Mouse (Mus musculus): ENCODE data around the gene Myh9. TPM values are rescaled to one million over a fixed set of nuclear protein-coding genes. Genes with fewer than 3 reads are reported as not detected.

Gene Myh9
- 10 to 100 TPM; 88.3 to 96.3 TPM for total RNA-seq (2021)
- long read RNA-seq, experiment 1, full-length matches to known transcripts: 6 of 14 reads
- long read RNA-seq, experiment 1, partial matches to known transcripts: 4 of 14 reads
- long read RNA-seq, experiment 1, other reads (novel, unspliced or antisense): 4 of 14 reads
- long read RNA-seq, experiment 2, full-length matches to known transcripts: 6 of 18 reads
- long read RNA-seq, experiment 2, partial matches to known transcripts: 5 of 18 reads
- long read RNA-seq, experiment 2, other reads (novel, unspliced or antisense): 7 of 18 reads

DNA sequence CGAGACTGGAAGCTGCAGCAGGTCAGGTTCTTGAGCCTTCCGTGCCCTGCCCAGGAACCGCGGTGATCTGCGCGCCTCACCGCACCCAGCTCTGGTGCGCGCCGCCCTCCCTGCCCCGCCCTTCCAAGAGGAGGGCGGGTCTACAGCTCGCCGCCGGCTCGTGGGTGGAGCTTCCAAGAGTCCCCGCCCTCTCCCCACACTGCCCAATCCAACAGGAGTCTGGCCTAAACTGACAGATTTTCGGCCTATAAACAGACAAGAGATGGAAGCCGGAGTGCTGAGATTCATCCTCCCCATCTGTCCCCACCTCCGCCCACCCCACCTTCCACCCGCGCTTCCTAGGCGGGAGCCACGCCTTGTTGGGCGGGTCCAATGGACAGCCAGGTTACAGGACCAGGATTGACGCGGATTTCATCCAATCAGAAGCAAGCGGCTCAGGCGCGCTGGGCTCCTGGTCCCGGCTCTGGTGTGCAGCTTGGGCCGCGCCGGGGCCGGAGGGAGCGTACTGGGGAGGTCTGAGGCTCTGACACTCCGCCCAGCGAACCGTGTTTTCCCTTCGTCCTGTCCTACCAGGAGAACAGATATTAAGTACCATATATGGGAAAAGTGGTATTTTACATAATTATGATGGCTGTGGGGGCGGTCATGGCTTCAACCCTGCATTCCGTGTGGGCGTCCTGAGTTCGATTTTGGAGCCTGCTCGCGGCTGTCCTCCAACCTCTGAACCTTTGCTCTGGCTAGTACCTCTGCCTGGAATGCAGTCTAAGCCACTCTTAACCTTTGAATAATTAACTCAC is at the start of gene Myh9:
TSS of gene Myh9 (minus strand) at position 129 of the 797 bp plus-strand sequence.
- Histone ChIP-seq H3K27ac (peak within 1 kb of the TSS; percentile 95), H3K4me3 (peak within 1 kb of the TSS; percentile 96)
- TF ChIP-seq CTCF (conservative IDR thresholded peaks at IDR 0.05): no peak
- DNase-seq (ENCODE audit: low spot score in 2 of 2): peak; percentile 98 to 99

DNA sequence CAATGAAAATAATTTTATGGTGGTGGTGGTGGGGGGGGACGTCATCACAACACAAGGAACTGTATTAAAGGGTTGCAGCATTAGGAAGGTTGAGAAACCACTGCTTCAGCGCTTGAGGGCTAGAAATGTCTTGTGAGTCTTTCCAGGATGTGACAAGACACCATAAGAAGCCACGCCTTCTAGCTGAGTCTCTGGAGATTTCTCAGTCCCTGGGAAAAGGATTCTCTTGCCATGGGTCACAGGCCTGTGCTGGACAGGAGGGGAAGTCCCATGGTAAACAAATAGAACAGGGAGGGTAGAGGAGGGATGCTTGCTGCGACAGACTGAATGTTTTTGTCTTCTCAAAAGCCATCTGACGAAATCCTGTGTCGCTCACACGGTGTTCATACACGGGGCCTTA is 49.8 kb upstream of the Myh9 start:
- Histone ChIP-seq H3K27ac (no peak overlapping the region), H3K4me3 (no peak overlapping the region)
- DNase-seq (ENCODE audit: low spot score in 2 of 2): no peak
- TF ChIP-seq CTCF (conservative IDR thresholded peaks at IDR 0.05): no peak

DNA sequence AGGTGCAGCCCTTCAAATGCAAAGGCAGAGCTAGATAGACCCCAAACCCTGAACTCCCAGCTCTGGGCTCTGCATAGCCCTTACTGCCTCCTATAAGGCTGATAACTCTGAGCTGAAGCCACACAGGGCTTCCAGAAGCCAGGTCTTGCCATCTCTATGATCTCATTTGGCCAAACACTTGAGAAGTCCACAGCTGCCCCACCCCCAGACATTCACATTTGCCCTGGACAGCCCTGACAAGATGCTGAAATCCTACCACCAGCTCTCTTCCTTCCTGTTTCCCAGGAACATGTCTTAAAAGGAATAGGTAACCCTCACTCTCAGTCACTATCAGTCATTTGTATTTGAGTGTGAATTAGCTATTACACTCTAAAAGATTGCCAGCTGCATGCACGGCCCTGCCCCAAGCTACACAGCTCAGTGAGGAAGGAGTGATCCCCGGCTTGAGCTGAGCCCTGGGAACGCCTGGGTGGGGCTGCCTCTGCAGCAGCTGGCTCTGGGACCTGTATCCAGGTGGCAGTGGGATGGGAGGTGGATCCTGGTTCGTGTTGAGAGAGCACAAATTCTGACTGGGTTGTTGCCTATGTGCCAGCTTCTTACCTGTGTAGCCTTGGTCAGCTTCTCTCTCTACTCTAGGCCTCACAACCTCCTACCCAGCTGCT is 47.9 kb upstream of the Myh9 start:
- TF ChIP-seq CTCF (conservative IDR thresholded peaks at IDR 0.05): no peak

DNA sequence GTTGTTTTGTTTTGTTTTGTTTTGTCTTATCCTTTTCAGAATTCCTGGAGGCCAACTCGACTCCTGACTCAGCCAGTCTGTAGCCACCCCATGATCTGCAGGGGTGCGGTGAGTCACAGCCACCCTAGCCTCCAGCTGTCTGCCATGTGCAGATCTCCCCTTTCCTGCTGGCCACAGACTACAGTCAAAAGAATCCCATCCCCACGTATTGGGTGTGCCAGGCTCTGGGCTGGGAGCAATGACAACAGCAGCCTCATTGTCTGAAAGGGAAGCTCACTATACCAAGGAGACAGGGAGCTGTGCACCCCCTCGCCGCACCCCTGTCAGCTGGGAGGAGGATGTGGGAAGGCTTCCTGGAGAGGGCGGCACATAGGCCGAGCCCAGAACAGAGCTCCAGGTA is 46.3 kb upstream of the Myh9 start:
- no peak for TF ChIP-seq CTCF (conservative IDR thresholded peaks at IDR 0.05)
- Histone ChIP-seq H3K4me3 (no peak overlapping the region), H3K27ac (no peak overlapping the region)
- DNase-seq (ENCODE audit: low spot score in 2 of 2): no peak

More for the DNA sequence above, 47.9 kb upstream of the Myh9 start:
- no peak for DNase-seq (ENCODE audit: low spot score in 2 of 2)
- Histone ChIP-seq H3K4me3 (no peak overlapping the region), H3K27ac (no peak overlapping the region)

DNA sequence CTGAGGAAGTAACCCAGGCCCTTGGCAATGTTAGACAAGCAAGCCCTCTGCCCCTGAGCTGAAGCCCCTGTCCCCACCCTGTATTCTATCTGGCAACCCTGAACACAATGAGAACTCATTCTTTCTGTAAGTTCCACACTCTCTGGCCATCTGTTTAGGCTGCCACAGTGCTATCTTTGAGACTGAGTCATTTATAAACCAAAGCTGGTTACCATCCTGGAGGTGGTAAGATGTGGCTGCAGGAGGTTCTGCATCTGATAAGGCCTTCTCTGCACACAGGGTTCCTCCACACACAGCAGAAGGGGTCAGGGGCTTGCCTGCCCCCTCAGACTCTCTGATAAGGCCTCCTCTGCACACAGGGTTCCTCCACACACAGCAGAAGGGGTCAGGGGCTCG is 45.1 kb upstream of the Myh9 start:
- DNase-seq (ENCODE audit: low spot score in 2 of 2): no peak
- Histone ChIP-seq H3K27ac (peak overlapping the region; percentile 43), H3K4me3 (no peak overlapping the region)
- TF ChIP-seq CTCF (conservative IDR thresholded peaks at IDR 0.05): no peak

DNA sequence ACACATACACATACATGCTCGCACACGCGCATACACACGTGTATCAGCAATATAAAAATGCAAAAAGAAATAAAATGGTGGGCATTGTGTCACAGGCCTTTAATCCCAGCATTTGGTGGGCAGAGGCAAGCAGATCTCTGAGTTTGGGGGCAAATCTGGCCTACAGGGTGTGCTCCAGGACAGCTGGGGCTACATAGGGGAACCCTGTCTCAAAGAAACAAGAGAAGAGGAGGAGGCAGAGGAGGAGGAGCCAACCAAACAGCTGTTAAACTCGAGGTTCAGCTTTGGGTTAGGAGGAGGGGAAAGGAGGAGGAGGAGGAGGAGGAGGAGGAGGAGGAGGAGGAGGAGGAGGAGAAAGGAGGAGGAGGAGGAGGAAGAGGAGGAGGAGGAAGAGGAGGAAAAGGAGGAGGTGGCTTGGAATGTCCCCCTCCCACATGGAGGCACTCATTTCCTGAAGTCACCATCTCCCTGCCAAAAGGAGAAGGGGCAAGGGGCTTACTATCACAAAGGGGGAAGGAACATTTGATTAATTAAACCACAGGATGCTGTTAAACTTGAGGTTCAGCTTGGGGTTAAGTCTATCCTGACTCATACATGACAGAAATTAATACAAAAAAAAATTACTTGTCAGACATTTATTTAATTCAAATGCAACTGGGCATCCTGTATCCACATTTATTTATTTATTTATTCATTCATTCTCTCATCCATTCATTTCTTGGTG is 44.6 kb upstream of the Myh9 start:
- no peak for DNase-seq (ENCODE audit: low spot score in 2 of 2)
- no peak for TF ChIP-seq CTCF (conservative IDR thresholded peaks at IDR 0.05)
- Histone ChIP-seq H3K4me3 (no peak overlapping the region), H3K27ac (peak overlapping the region; percentile 7; the same call in 1 of the 2 replicates)

DNA sequence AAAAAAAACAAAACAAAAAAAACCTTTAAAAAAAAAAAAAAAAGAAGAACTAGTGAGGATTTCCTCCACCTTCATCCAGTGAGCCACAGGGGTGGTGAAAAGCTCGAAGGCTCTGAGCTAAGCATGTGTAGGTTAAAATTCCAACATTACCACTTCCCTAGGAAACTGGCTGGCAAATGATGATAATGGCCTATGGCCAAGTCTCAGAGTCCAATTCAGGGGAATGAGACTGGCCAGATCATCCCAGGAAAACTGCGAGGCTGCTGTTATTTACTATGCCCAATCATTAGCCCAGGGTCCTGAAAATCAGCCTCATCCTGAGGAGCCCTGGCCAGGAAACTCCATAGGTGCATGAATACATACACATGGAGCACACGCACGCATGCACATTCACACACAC is 44.0 kb upstream of the Myh9 start:
- no peak for TF ChIP-seq CTCF (conservative IDR thresholded peaks at IDR 0.05)
- no peak overlapping the region for H3K4me3 ChIP-seq
- no peak for DNase-seq (ENCODE audit: low spot score in 2 of 2)

DNA sequence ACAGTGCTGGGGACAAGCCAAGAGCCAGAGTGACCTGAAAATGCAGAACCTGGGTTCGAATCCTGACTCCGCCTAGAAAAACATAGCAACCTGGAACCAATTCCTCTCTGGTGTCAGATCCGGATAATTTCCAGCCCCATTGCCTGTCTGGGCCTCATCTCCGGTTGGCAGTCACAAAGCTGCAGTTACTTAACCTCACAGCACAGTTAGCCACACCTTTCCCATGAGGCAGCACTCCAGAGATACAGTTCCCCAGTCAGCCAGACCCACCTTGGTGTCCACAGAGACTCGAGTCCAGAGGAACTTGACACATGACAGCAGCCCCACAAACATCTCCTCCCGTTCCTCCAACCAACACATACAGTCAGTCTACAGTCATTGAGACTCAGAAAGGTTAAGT is 43.2 kb upstream of the Myh9 start:
- H3K4me3 ChIP-seq: no peak overlapping the region
- H3K27ac ChIP-seq: no peak overlapping the region
- TF ChIP-seq CTCF (conservative IDR thresholded peaks at IDR 0.05): no peak
- no peak for DNase-seq (ENCODE audit: low spot score in 2 of 2)

More for the DNA sequence above, 44.0 kb upstream of the Myh9 start:
- H3K27ac ChIP-seq: no peak overlapping the region

DNA sequence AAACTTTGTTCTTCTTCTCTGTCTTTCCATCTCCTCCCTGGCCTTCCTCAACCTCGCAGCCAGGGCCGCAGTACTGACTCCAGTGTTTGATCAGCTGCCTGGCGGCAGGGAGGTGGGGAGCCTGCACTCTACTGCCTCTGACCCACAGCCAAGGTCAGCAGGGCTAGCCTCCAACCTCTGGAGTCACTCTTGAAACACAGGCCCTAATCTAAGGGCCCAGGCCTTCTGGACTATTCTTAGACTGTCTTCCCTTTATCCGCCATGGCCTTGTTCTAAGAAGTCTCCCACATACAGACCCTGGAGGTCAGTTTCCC is 41.7 kb upstream of the Myh9 start:
- no peak for TF ChIP-seq CTCF (conservative IDR thresholded peaks at IDR 0.05)
- no peak overlapping the region for H3K4me3 ChIP-seq
- no peak for DNase-seq (ENCODE audit: low spot score in 2 of 2)
- no peak overlapping the region for H3K27ac ChIP-seq

DNA sequence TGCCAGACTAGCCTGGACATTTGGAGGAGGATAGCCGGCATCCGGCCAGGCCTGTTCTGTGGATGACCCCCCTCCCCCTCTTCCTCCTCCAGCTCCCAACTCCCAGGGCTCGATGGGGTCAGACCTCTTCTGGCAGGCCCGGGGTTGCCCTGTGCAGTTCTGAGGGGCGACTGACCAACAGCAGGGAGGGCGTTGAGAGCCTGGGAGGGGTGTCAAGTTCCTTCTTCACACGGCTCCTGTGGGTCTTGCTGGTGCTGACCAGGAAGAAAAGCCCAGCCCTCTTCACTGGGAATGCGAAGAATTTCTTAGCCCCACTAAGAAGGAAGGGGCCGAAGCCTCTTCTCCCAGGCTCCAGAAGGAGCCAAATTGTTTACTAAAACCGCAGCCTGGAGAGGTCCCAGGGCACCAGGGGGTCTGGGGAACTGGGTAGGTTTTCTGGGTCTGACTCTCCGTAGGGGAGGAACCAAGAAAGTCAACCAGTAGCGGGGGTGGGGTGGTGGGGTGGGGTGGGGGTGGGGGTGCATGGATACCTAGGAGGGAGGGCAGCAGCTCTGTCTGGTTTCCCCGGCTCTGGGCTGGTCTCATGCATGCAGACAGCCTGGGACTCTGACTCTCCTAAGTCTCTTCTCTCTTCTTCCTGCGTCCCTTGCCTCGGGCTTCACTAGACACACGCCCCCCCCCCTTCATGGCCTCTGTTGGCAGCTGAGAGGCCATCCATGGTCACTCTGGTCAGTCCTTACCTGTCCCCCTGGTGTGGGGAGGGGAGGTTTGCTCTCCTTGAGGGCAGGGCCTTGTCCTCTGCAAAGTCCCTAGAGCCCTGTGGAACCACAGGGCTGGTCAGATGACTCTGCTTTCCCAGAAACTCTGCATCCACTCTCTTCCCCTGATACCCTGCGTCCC is 41.1 kb upstream of the Myh9 start:
- no peak overlapping the region for H3K4me3 ChIP-seq
- no peak for DNase-seq (ENCODE audit: low spot score in 2 of 2)
- no peak for TF ChIP-seq CTCF (conservative IDR thresholded peaks at IDR 0.05)
- H3K27ac ChIP-seq: no peak overlapping the region

DNA sequence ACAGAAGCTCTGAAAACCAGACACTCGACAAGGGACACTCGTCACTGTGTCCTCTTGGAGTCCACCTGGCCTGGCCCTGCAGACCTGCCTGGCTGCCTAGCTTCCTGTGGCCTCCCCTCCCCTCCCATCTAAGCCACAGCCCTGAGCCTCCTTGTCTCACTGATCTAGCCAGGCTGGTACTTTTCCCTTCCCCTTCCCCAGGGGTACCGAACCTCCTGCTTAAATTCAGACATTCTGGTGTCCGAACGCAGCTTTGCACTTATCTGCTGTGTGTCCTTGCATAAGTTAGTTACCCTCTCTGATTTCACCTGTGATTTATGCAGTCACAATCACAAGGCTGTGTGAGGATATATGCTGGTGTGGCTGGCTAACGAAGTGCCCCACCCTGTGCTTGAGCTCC is 40.3 kb upstream of the Myh9 start:
- Histone ChIP-seq H3K27ac (no peak overlapping the region), H3K4me3 (no peak overlapping the region)
- DNase-seq (ENCODE audit: low spot score in 2 of 2): no peak
- TF ChIP-seq CTCF (conservative IDR thresholded peaks at IDR 0.05): no peak

DNA sequence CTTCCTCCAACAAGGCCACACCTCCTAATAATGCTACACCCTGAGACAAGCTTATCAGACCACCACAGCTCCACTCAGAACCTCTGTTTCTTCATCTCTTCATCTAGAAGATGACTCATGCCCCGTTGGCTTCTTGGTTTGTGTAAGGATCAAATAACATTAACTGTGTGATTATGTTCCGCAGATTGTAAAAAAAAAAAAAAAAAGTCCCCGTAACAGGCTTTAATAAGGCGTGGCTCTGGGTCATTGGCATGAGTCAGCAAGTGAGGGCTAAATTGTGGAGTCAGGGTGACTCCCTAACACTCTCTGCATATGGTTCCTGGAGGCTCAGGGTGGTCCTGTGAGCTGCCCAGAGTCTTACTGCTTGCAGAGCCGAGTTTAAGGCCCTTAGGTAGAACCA is 39.7 kb upstream of the Myh9 start:
- H3K4me3 ChIP-seq: no peak overlapping the region
- H3K27ac ChIP-seq: no peak overlapping the region
- DNase-seq (ENCODE audit: low spot score in 2 of 2): no peak
- no peak for TF ChIP-seq CTCF (conservative IDR thresholded peaks at IDR 0.05)
